Mouse (Mus musculus): ENCODE measurements around the gene Mnt. TPM values are rescaled to one million over a fixed set of nuclear protein-coding genes. Genes with fewer than 3 reads are reported as not detected.

Mnt gene
- total RNA-seq, 2 experiments from 2014 or later = 14.8 to 15.7 TPM

- DNase-seq = no peak
Observed at GRCm38 (mm10) chr11:74850998-74851661, 20.4 kb downstream of the Mnt start.

DNA sequence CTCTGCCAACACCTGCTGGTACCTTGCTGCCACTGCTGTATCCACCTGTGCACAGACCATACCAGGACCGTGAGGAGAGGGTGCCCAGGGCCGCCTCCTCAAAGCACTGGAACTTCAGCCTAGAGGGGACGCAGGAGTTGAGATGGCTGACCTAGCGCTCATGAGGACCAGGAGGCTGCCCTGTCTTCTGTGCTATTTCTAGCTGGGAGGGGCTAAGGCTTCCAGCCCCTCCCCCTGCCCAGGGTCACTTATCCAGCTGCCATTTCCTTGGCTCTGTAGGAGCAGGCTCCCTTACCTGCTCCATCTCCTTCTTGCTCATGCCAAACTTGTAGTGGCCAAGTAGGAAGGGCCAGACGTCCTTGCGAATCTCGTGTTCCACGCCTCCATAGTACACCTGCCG lies 27.0 kb downstream of the Mnt start:
- DNase-seq = no peak

- no peak for DNase-seq
Observed at GRCm38 (mm10) chr11:74862129-74862528, 31.4 kb downstream of the Mnt start.

- DNase-seq = peak; percentile 55
Observed at GRCm38 (mm10) chr11:74863471-74863870, 32.8 kb downstream of the Mnt start.

DNA sequence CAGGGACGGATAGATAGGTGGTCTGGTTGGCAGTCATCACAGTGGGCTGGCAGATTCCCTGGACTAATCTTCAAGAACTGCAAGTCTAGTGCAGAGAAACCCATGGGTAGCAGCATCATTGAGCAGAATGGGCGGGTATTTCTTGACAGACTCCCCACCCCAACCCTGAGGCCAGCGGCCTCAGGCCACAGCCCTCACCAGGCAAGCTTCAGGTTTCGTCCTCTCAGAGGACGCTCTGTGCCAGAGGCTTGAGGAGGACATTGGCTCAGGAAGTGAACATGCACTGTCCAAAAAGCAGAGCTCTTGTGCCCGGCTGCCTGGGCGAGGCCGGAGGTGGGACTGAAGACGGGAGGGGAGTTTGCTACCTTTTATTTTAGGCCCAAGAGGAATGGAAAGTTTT lies 33.7 kb downstream of the Mnt start:
- DNase-seq = no peak

DNA sequence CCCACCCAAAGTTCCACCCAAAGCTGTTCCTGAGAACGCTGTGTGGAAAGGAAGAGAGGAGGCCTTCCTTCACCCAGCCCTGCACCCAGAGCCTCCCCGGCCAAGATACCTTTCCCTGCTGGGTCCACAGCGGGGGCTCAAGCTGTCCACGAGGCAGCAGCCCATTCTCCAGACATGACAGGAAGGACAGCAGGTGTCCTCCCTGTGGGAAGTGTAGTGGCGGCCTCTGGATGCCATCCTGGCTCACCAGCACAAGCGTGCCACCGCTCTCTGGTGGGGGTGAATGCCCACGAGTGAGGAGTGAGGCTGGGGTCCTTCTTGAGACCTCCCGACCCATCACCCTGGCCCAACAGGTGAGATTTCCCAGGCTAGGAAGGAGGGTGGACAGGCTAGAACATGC lies 34.5 kb downstream of the Mnt start:
- DNase-seq = no peak

DNA sequence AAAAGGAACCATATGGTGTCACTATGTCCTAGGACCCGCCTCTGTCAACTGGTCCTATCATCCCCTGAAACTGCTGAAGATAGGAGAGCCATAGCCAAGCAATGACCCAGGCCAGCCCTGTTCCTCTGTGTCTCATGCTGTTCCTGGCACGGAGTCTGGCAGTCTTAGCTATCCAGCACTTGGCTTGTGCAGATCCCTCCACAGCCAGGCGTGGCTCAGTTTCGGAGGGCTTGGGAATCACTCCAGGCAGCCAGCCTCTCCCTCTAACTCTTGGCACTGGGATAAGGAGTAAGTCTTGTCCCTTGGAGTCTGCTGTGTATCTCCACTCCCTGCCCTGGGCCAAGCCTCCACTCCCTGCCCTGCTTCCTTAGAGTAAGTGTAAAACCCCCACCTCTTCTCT lies 35.9 kb downstream of the Mnt start:
- peak; percentile 76 for DNase-seq

GRCm38 (mm10) chr11:74867181-74867580 lies 36.5 kb downstream of the Mnt start:
- peak; percentile 73 for DNase-seq

DNA sequence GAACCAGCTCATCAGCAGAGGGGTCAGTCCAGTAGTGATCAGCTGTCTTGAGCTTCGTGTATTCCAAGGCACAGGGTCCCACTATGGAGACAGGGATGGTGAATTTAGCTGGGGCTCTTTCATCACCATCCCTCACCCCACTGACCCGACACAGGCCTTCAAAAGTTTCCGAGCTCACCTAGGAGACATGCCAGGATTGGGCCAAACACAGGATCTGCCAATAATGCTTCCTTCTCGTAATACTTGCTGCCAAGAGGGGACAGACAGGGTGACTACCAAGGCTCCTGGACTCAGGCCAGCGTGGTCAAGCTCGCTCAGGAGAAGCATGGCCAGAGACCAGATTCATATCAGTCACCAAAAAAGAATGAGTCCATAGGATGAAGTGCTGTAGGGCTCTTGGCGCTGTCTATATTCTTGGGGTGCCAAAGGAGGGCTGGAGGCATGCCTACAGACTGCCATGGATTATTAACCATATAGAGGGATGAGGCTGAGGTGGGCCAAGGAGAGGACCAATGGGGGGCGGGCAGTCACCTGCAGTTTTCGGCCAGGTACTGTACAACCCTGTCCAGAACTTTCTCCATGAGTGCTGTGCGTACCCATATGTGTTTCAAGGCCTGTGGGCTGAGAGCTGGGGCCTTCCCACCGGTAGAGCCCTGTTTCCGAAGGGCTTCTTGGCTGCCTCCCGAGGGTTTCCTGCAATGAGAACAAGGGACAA lies 37.5 kb downstream of the Mnt start:
- DNase-seq = no peak

DNA sequence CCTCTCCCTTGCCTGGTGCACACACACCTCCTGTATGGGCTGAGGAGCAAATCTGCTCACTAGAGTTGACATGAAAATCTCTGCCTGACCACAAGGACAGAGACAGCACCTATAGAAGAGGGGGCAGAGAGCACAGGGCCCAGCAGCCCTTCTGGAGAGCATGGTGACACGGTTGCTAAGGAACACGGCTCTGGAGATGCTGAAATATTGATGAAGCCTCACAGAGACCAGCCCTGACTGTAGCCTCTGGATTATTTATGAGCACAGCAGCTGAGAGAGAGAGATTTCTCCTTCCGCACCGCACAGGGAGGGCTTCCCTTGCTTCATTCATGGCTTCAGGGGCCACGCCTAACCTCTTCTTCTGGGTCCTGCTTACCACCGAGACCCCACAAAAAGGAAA lies 38.9 kb downstream of the Mnt start:
- no peak for DNase-seq

GRCm38 (mm10) chr11:74870544-74870943 lies 39.8 kb downstream of the Mnt start:
- no peak for DNase-seq

GRCm38 (mm10) chr11:74870991-74871622 lies 40.4 kb downstream of the Mnt start:
- no peak for DNase-seq

GRCm38 (mm10) chr11:74874630-74875029 lies 43.9 kb downstream of the Mnt start:
- no peak for DNase-seq

GRCm38 (mm10) chr11:74876801-74877200 lies 46.1 kb downstream of the Mnt start:
- DNase-seq = peak; percentile 50

DNA sequence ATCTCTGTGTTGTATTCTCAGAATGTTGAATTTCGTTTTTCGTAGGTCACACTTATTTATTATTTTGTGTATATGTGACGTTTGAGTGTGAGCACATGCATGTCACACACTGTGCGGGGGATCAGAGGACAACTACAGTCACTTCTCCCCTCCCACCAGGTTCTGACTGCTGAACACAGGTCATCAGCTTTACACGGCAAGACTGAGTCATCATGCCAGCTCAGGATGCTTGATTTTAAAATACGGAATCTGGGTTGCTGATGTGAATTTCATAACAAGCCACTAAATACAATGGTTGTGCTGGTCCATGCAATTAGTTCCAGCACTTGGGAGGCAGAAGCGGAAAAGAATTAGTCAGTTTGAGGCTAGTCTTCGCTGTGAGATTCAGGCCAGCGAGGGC lies 50.3 kb downstream of the Mnt start:
- no peak for DNase-seq

DNA sequence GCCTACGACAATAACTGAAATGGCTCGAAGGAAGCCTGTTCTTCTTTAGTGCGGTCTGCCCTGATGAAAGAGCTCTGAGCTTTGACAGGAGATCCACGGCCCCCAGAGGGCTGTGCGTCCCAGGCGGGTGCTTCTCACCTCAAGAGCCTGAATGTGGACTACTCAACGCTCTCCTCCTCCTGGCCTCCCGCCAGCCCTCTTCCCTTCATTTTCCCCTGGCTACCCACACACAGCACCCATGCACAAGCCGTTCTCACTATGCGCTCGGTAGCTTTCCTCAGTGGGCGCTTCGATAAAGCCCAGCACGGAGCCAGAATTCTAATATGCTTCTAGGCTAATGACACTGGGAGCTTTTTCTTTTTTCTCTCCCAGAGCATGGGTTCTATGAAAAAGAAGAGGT lies 51.3 kb downstream of the Mnt start:
- DNase-seq = no peak

- DNase-seq = no peak
Observed at GRCm38 (mm10) chr11:74883098-74883497, 52.4 kb downstream of the Mnt start.

DNA sequence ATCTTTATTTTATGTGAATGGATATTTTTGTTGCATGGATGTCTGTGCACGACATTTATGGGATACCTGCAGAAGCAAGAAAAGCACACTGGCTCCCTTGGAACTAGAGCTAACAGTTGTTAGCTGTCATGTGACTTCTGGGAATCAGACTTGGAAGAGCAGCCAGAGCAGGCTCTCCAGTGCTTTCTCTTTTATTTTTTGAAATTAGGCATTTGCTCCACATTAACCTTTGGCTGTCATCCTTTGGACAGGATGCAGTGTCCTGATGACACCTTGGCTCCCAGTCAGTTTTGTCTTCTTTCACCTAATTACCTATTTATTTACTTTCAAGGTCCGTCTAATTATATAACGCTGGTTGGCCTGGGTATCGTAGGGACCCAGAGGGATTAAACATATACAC lies 63.9 kb downstream of the Mnt start:
- no peak for DNase-seq

Small RNA genes within 50 kb of the gene (microRNA-seq; reads per million reads assigned to microRNA genes)
- 0 to 0.41 reads per million in 2 experiments for gene Mir6926

Other genes with a start within 250 kb of the Mnt start
- 10 to 100 TPM; 47.8 to 53.8 TPM for gene Rap1gap2, start 220.0 kb upstream of the Mnt start, total RNA-seq (2021)
- gene Ccdc92b, start 211.3 kb upstream of the Mnt start, total RNA-seq (2021) = under 1 TPM; 0.60 to 0.72 TPM
- gene Cluh, start 181.4 kb upstream of the Mnt start, total RNA-seq (2021) = 100 to 1,000 TPM; 220 to 229 TPM
- gene Pafah1b1, start 106.2 kb upstream of the Mnt start, total RNA-seq (2021) = 100 to 1,000 TPM; 265 to 269 TPM
- 10 to 100 TPM; 15.2 to 16.9 TPM for gene Mettl16, start 60.1 kb upstream of the Mnt start, total RNA-seq (2021)
- gene Sgsm2, start 66.1 kb downstream of the Mnt start, total RNA-seq (2021) = 10 to 100 TPM; 14.6 to 14.9 TPM
- gene Tsr1, start 67.2 kb downstream of the Mnt start, total RNA-seq (2021) = 10 to 100 TPM; 20.0 to 22.6 TPM
- 10 to 100 TPM; 25.6 to 25.7 TPM for gene Smg6, start 94.9 kb downstream of the Mnt start, total RNA-seq (2021)
- gene Srr, start 95.0 kb downstream of the Mnt start, total RNA-seq (2021) = 10 to 100 TPM; 29.4 to 30.4 TPM